10 mouse cellular contexts compared by ENCODE assay signal in the genomic region with DNA sequence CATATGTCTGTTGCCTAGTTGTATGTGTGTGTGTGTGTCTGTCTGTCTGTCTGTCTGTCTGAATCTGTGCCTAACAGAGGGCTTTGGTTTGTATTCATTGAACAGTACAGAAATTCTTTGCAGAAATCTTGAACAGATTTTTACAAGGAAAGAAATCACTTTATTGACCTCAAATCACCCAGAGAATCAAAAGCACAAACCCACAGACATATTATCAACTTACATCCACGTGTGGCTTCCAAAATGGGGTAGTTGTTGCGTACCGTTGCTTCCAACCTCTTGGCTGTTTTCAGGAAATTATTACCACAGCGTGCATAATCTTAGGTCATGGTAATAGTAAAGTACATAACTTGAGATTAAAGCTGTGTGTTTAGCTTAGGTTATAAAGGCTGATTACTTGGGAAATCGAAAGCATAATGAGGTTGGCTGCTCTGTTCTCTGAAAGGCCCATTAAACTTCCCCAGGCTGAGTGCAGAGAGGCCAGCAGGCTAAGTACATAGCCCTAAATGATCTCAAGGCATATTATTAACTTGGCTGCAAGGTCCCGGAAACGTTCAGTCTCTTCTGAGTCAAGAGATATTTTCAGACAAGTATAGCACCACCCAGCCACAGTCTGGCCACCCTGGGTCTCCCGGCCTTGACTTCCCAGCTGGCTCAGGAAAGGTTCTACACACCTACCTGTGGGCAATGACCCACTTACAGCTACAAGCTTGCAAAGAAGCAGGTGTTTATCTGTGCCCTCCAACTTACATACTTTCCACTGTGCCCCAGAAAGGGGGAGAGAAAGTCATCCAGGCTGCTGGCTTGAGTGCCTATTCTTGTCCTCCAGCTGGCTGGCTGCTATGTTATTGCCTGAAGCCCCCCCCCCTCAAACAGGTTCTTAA. TPM values are rescaled to one million over a fixed set of nuclear protein-coding genes. Genes with fewer than 3 reads are reported as not detected.
DNase-seq lines count a peak whose midpoint lies in the region; ATAC-seq lines count a peak whose summit lies in the region.
"Had no signal": no experiment of that assay in that cellular context is flagged by ENCODE, and none has a peak within 500 bp of the region (broad histone marks: within the 10 kb centered on the region; RNA-seq: fewer than 3 reads in every experiment).

No protein-coding gene starts in this region.

- no peaks in the 10 kb centered on the region for H3K9me3 ChIP-seq in heart, embryonic 13.5 days
- H3K9me3 ChIP-seq in kidney, embryonic 15.5 days (replicated peaks) = no peaks in the 10 kb centered on the region
- H3K9me3 ChIP-seq in hindbrain, embryonic 10.5 days = no peaks in the 10 kb centered on the region
- no peaks in the 10 kb centered on the region for H3K9me3 ChIP-seq in liver, embryonic 11.5 days (ENCODE audit: control insufficient read depth, low read length)
- H3K9me3 ChIP-seq: limb, embryonic 15.5 days had no signal

- H3K4me1 ChIP-seq in heart, embryonic 13.5 days = peaks cover 21% of the 10 kb centered on the region
- peaks cover 18% of the 10 kb centered on the region for H3K4me1 ChIP-seq in kidney, embryonic 15.5 days
- H3K4me1 ChIP-seq in hindbrain, embryonic 10.5 days (replicated peaks) = no peaks in the 10 kb centered on the region
- H3K4me1 ChIP-seq in liver, embryonic 11.5 days (replicated peaks; ENCODE audit: control insufficient read depth, insufficient read depth, low read length) = no peaks in the 10 kb centered on the region

- WGBS in heart, embryonic 13.5 days = 67% methylated on average over 8 of the region's 8 CpGs
- 59% methylated on average over 8 of the region's 8 CpGs for WGBS in kidney, embryonic 15.5 days
- WGBS in hindbrain, embryonic 10.5 days = 86% methylated on average over 8 of the region's 8 CpGs
- WGBS in liver, embryonic 11.5 days = 65% methylated on average over 8 of the region's 8 CpGs

- H3K4me3 ChIP-seq in heart, embryonic 13.5 days = no peak overlapping the region
- no peak overlapping the region for H3K4me3 ChIP-seq in kidney, embryonic 15.5 days (replicated peaks)
- H3K4me3 ChIP-seq in hindbrain, embryonic 10.5 days = no peak overlapping the region
- no peak overlapping the region for H3K4me3 ChIP-seq in liver, embryonic 11.5 days (ENCODE audit: low read depth, low read length)
- H3K4me3 ChIP-seq: limb, embryonic 15.5 days had no signal

- H3K27ac ChIP-seq in heart, embryonic 13.5 days (replicated peaks) = peak overlapping the region; percentile 80
- H3K27ac ChIP-seq in kidney, embryonic 15.5 days = peak overlapping the region; percentile 37
- H3K27ac ChIP-seq in hindbrain, embryonic 10.5 days = no peak overlapping the region
- H3K27ac ChIP-seq in liver, embryonic 11.5 days (ENCODE audit: low read depth, low read length) = no peak overlapping the region
- H3K27ac ChIP-seq: limb, embryonic 15.5 days had no signal

- DNase-seq in gastrocnemius, adult 18-20 months (ENCODE audit: low spot score) = peak; percentile 65
- DNase-seq in gastrocnemius, postnatal 4 days (ENCODE audit: low spot score in 2 of 2) = no peak
- peak; percentile 61 to 79 for DNase-seq in thymus, adult 18-20 months
- DNase-seq in hindbrain, embryonic 10.5 days (ENCODE audit: low spot score) = no peak
- no peak for DNase-seq in B cell, adult 2 months
- DNase-seq in liver, embryonic 11.5 days (ENCODE audit: low spot score) = no peak
- DNase-seq: right cerebral cortex, adult 18-20 months had no signal

- ATAC-seq in heart, embryonic 13.5 days (ENCODE audit: extremely low read depth, insufficient number of reproducible peaks, low FRiP score, low TSS enrichment) = no peak; the same call in 1 of the 2 replicates
- peak; percentile 71 for ATAC-seq in kidney, embryonic 15.5 days (replicated peaks; ENCODE audit: low FRiP score)
- no peak for ATAC-seq in liver, embryonic 11.5 days (replicated peaks; ENCODE audit: low FRiP score)

- H3K9ac ChIP-seq in heart, embryonic 13.5 days = peak overlapping the region; percentile 37; the same call in 1 of the 2 replicates
- H3K9ac ChIP-seq in kidney, embryonic 15.5 days = no peak overlapping the region
- H3K9ac ChIP-seq in liver, embryonic 11.5 days (ENCODE audit: low read depth, low read length) = no peak overlapping the region
- H3K9ac ChIP-seq: limb, embryonic 15.5 days had no signal

- no peak overlapping the region for H3K4me2 ChIP-seq in heart, embryonic 13.5 days
- no peak overlapping the region for H3K4me2 ChIP-seq in kidney, embryonic 15.5 days
- H3K4me2 ChIP-seq in liver, embryonic 11.5 days = no peak overlapping the region
- H3K4me2 ChIP-seq: limb, embryonic 15.5 days had no signal

- H3K27me3 ChIP-seq in heart, embryonic 13.5 days (replicated peaks) = no peaks in the 10 kb centered on the region
- peaks cover 3% of the 10 kb centered on the region; the same call in 1 of the 2 replicates for H3K27me3 ChIP-seq in kidney, embryonic 15.5 days
- no peaks in the 10 kb centered on the region; the same call in 1 of the 2 replicates for H3K27me3 ChIP-seq in hindbrain, embryonic 10.5 days (ENCODE audit: insufficient read depth, poor library complexity, severe bottlenecking)
- no peaks in the 10 kb centered on the region for H3K27me3 ChIP-seq in liver, embryonic 11.5 days (replicated peaks; ENCODE audit: control insufficient read depth, insufficient read depth, low read length)
- H3K27me3 ChIP-seq: limb, embryonic 15.5 days had no signal

- no peaks in the 10 kb centered on the region for H3K36me3 ChIP-seq in heart, embryonic 13.5 days
- no peaks in the 10 kb centered on the region for H3K36me3 ChIP-seq in kidney, embryonic 15.5 days
- no peaks in the 10 kb centered on the region for H3K36me3 ChIP-seq in hindbrain, embryonic 10.5 days
- no peaks in the 10 kb centered on the region for H3K36me3 ChIP-seq in liver, embryonic 11.5 days (ENCODE audit: control insufficient read depth, insufficient read depth, low read length)
- H3K36me3 ChIP-seq: limb, embryonic 15.5 days had no signal

RNA-seq across cellular contexts. Expression of gene Capn3, which starts 26.9 kb away (rescaled TPM):
- 100 to 1,000 TPM; 126 to 135 TPM for total RNA-seq in gastrocnemius, adult 18-20 months (2021)
- 10 to 100 TPM; 79.3 to 83.4 TPM for total RNA-seq in gastrocnemius, postnatal 4 days (2021)
- 3.4 and 3.9 TPM in 2 replicates for polyA plus RNA-seq in heart, embryonic 13.5 days (2015; fragmentation: Nextera tagmentation; extraction: Ambion mirVana)
- 1.8 and 2.2 TPM in 2 replicates for polyA plus RNA-seq in kidney, embryonic 15.5 days (2015; fragmentation: Nextera tagmentation; extraction: Ambion mirVana)
- 1.6 and 2.6 TPM in 2 replicates for polyA plus RNA-seq in hindbrain, embryonic 10.5 days (2016; fragmentation: Nextera tagmentation; extraction: Ambion mirVana)
- polyA plus RNA-seq in liver, embryonic 11.5 days (2014; fragmentation: Nextera tagmentation; extraction: Ambion mirVana) = 6.3 and 7.5 TPM in 2 replicates

Comparison
In these comparisons a context has a peak if more than half of its experiments do, and no peak if none do; other contexts are left out.
1. DNase-seq: peak in gastrocnemius, adult 18-20 months (single experiment) and thymus, adult 18-20 months (2 of 2); none in gastrocnemius, postnatal 4 days (0 of 2), hindbrain, embryonic 10.5 days (single experiment), B cell, adult 2 months (0 of 2) and liver, embryonic 11.5 days (single experiment).
2. H3K27ac ChIP-seq: peak in heart, embryonic 13.5 days (single experiment) and kidney, embryonic 15.5 days (single experiment); none in hindbrain, embryonic 10.5 days (single experiment) and liver, embryonic 11.5 days (single experiment).